Mouse (Mus musculus): ENCODE results near the gene Sept5.

The Sept5 gene

GRCm38 (mm10) chr16:18593930-18594329, 35.8 kb downstream of the Sept5 start:
- Histone ChIP-seq H3K9me3 (ENCODE audit: low read length) (no peaks in the 10 kb centered on the region), H3K4me1 (replicated peaks; ENCODE audit: low read depth, low read length) (peaks cover 29% of the 10 kb centered on the region), H3K4me3 (replicated peaks; ENCODE audit: low read length) (no peak overlapping the region), H3K27me3 (ENCODE audit: insufficient read depth, low read length) (peaks cover 85% of the 10 kb centered on the region), H3K36me3 (ENCODE audit: insufficient read depth, low read length) (no peaks in the 10 kb centered on the region)
- TF ChIP-seq POU5F1 (IDR thresholded peaks at IDR 0.05; ENCODE audit: borderline replicate concordance, low read length) (no peak), CTCF (conservative IDR thresholded peaks at IDR 0.05; ENCODE audit: low read length) (no peak), NANOG (IDR thresholded peaks at IDR 0.05; ENCODE audit: borderline replicate concordance, low read length) (no peak)

DNA sequence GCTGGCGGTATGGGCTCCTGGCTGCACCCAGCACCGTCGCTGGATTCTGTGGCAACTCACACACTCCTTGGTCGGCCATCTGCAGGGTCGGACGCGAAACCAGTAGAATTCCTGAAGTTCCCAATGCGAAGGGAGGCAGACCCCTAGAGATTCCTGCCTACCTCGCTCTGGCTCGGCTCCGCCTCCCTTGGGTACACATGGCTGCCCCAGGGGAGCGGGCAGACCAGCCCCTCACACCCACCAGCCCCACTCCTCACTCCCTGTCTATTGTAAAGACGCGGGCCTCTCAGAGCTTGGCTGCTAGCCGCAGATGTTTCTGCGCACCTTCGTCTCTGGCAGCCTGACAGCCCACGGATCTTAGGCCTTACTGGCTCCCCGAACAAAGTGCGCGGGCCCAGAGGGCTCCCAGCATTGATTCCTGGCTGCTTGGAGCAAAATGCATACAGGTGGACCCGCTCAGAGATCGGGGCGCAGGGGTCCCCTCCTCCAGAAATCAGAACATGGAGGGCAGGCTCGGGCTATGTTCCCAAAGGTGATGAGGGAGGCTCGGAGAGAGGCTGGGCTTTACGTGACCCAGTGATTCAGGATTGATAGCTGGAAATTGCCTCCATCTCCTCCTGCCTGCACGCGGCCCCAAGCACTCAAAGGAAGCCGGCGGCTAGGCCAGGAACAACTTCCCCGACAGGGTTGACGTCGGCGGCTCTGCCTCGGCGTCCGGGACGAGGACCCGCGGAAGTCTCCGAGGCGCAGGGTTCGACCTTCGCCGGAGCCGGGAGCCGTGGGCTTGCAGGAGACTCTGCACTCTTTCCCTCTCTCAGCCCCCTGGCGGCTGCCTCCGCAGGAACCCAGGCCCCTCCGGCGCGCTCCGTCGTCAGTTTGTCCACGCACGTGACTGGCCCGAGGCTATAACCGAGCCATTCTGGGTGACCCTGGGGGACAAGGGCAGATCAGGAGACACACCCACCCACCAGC, 38.4 kb downstream of the Sept5 start:
- Histone ChIP-seq H3K4me1 (replicated peaks; ENCODE audit: low read depth, low read length) (peaks cover 44% of the 10 kb centered on the region), H3K27me3 (ENCODE audit: insufficient read depth, low read length) (peaks cover 94% of the 10 kb centered on the region), H3K9me3 (ENCODE audit: low read length) (no peaks in the 10 kb centered on the region), H3K36me3 (ENCODE audit: insufficient read depth, low read length) (no peaks in the 10 kb centered on the region), H3K4me3 (replicated peaks; ENCODE audit: low read length) (peak overlapping the region; percentile 66)
- TF ChIP-seq CTCF (conservative IDR thresholded peaks at IDR 0.05; ENCODE audit: low read length) (no peak), POU5F1 (IDR thresholded peaks at IDR 0.05; ENCODE audit: borderline replicate concordance, low read length) (no peak), NANOG (IDR thresholded peaks at IDR 0.05; ENCODE audit: borderline replicate concordance, low read length) (no peak)

DNA sequence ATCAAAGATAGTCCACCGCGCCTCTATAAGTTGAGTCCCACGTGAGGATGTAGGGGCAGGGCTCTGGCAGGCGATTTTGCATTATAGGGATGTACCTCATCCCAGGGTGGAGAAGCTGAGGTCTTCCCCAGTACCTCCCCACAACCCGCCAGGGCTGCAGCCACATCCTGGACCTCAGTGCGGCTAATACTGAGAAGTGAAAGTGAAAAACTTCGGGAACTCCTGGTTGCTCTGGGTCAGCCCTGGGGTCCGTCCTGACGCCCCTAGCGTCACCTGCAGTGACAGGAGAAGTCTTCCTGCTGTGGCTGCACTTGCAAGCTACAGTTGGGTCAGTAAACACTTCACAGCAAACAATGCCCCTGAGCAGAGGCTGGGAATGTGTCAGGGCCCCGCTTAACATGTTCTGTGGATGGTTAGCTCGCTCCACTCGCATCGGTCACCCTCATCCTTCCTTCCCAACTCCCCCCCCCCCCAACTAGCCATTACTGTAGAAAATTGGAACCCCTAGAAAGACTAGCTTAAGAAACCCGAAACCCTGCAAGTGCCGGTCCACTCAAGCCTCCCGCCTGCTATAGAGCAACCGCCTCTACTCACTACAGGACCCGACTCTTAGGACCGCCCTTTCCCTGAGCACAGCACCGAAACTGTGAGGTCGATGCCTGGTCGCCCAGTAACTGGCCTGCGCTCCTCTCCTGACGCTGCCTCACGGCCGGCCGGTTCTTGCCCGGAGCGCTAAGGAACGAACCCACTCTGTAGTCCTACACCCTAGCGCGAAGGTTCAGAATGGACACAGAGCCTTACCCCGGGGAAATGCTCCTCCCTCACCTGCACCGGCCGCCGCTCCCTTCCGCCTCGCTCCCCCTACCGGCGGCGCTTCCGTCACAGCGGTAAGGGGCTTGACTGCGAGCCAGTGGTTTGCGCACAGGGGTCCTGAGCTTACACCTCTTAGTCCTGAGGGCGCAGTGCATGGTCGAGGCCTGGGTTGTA, 39.7 kb downstream of the Sept5 start, which contains the start of gene Tbx1:
TSS of gene Tbx1 (minus strand) at position 868 of the 987 bp plus-strand sequence.
- Histone ChIP-seq H3K4me1 (replicated peaks; ENCODE audit: low read depth, low read length) (peaks cover 52% of the 10 kb centered on the region), H3K27me3 (ENCODE audit: insufficient read depth, low read length) (peaks cover 96% of the 10 kb centered on the region), H3K4me3 (replicated peaks; ENCODE audit: low read length) (peak within 1 kb of the TSS; percentile 66), H3K9me3 (ENCODE audit: low read length) (no peaks in the 10 kb centered on the region), H3K36me3 (ENCODE audit: insufficient read depth, low read length) (no peaks in the 10 kb centered on the region)
- TF ChIP-seq CTCF (conservative IDR thresholded peaks at IDR 0.05; ENCODE audit: low read length) (no peak), POU5F1 (IDR thresholded peaks at IDR 0.05; ENCODE audit: borderline replicate concordance, low read length) (no peak), NANOG (IDR thresholded peaks at IDR 0.05; ENCODE audit: borderline replicate concordance, low read length) (no peak)

GRCm38 (mm10) chr16:18589080-18589621, 40.6 kb downstream of the Sept5 start:
- no peak for TF ChIP-seq CTCF (conservative IDR thresholded peaks at IDR 0.05; ENCODE audit: low read length)
- no peak for TF ChIP-seq NANOG (IDR thresholded peaks at IDR 0.05; ENCODE audit: borderline replicate concordance, low read length)
- TF ChIP-seq POU5F1 (IDR thresholded peaks at IDR 0.05; ENCODE audit: borderline replicate concordance, low read length) = no peak
- Histone ChIP-seq H3K36me3 (ENCODE audit: insufficient read depth, low read length) (no peaks in the 10 kb centered on the region), H3K27me3 (ENCODE audit: insufficient read depth, low read length) (peaks cover 96% of the 10 kb centered on the region), H3K4me3 (replicated peaks; ENCODE audit: low read length) (peak overlapping the region; percentile 61; the same call in 1 of the 2 replicates), H3K9me3 (ENCODE audit: low read length) (no peaks in the 10 kb centered on the region), H3K4me1 (replicated peaks; ENCODE audit: low read depth, low read length) (peaks cover 52% of the 10 kb centered on the region)

GRCm38 (mm10) chr16:18588738-18589055, 41.1 kb downstream of the Sept5 start:
- H3K36me3 ChIP-seq (ENCODE audit: insufficient read depth, low read length) = no peaks in the 10 kb centered on the region
- H3K4me1 ChIP-seq (replicated peaks; ENCODE audit: low read depth, low read length) = peaks cover 52% of the 10 kb centered on the region
- peak overlapping the region; percentile 61 for H3K4me3 ChIP-seq (replicated peaks; ENCODE audit: low read length)
- H3K9me3 ChIP-seq (ENCODE audit: low read length) = no peaks in the 10 kb centered on the region
- peaks cover 96% of the 10 kb centered on the region for H3K27me3 ChIP-seq (ENCODE audit: insufficient read depth, low read length)
- TF ChIP-seq NANOG (IDR thresholded peaks at IDR 0.05; ENCODE audit: borderline replicate concordance, low read length) = no peak
- TF ChIP-seq CTCF (conservative IDR thresholded peaks at IDR 0.05; ENCODE audit: low read length) = no peak
- TF ChIP-seq POU5F1 (IDR thresholded peaks at IDR 0.05; ENCODE audit: borderline replicate concordance, low read length) = no peak

- Histone ChIP-seq H3K27me3 (ENCODE audit: insufficient read depth, low read length) (peaks cover 96% of the 10 kb centered on the region), H3K4me1 (replicated peaks; ENCODE audit: low read depth, low read length) (peaks cover 52% of the 10 kb centered on the region), H3K36me3 (ENCODE audit: insufficient read depth, low read length) (no peaks in the 10 kb centered on the region), H3K9me3 (ENCODE audit: low read length) (no peaks in the 10 kb centered on the region), H3K4me3 (replicated peaks; ENCODE audit: low read length) (peak overlapping the region; percentile 61)
- TF ChIP-seq NANOG (IDR thresholded peaks at IDR 0.05; ENCODE audit: borderline replicate concordance, low read length) = no peak
- TF ChIP-seq POU5F1 (IDR thresholded peaks at IDR 0.05; ENCODE audit: borderline replicate concordance, low read length) = no peak
- no peak for TF ChIP-seq CTCF (conservative IDR thresholded peaks at IDR 0.05; ENCODE audit: low read length)
Measured at GRCm38 (mm10) chr16:18587847-18588737, 41.7 kb downstream of the Sept5 start.

DNA sequence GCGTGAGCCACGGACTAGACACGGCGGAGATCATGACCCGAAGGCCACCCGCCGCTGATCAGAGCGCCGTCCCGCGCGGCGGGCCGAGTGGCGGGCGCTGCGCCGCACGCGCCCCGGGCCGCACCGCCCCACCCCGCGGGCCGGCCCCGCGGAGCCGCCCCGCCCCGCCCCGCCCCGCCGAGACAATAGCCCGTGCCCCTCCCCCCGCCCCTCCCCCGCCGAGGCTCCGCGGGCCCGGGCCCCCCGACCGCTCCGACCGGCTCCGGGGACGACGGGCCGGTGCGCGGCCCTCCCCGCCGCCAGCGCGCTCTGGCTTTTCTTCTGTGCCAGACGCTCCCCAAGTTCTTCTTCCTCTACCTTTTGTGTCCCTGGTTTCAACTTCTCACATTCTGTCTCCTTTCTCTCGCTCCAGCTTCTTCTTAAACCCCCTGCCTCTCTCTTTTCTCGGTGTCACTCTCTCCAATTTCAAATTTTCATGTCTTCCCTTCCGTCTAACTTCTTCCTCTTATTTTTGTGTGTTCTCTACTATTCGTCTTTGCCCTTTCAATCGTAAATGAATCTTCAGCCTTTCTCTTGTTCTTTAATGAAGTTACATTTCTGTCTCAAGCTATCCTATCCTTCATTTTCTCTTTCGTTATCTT, 42.7 kb downstream of the Sept5 start:
- no peaks in the 10 kb centered on the region for H3K36me3 ChIP-seq (ENCODE audit: insufficient read depth, low read length)
- peaks cover 98% of the 10 kb centered on the region for H3K27me3 ChIP-seq (ENCODE audit: insufficient read depth, low read length)
- peak overlapping the region; percentile 62 for H3K4me3 ChIP-seq (replicated peaks; ENCODE audit: low read length)
- peaks cover 57% of the 10 kb centered on the region for H3K4me1 ChIP-seq (replicated peaks; ENCODE audit: low read depth, low read length)
- TF ChIP-seq NANOG (IDR thresholded peaks at IDR 0.05; ENCODE audit: borderline replicate concordance, low read length) = no peak
- TF ChIP-seq POU5F1 (IDR thresholded peaks at IDR 0.05; ENCODE audit: borderline replicate concordance, low read length) = no peak
- no peak for TF ChIP-seq CTCF (conservative IDR thresholded peaks at IDR 0.05; ENCODE audit: low read length)
- H3K9me3 ChIP-seq (ENCODE audit: low read length) = no peaks in the 10 kb centered on the region
